Mouse (Mus musculus): ENCODE measurements around the gene Pcolce. TPM values are rescaled to one million over a fixed set of nuclear protein-coding genes. Genes with fewer than 3 reads are reported as not detected.

The Pcolce gene
- polyA plus RNA-seq, 1 experiment from 2014 or later = 49.2 TPM

- ATAC-seq (replicated peaks; ENCODE audit: low FRiP score) = no peak
- no peak for DNase-seq (ENCODE audit: low spot score)
- 55% methylated on average over 6 of the region's 6 CpGs for WGBS
Observed at GRCm38 (mm10) chr5:137561556-137561955, 52.0 kb downstream of the Pcolce start.

More at GRCm38 (mm10) chr5:137561556-137561955, 52.0 kb downstream of the Pcolce start:
- peaks cover 3% of the 10 kb centered on the region; the same call in 1 of the 2 replicates for H3K27me3 ChIP-seq (replicated peaks; ENCODE audit: control insufficient read depth, insufficient read depth, low read length)
- H3K4me1 ChIP-seq (replicated peaks; ENCODE audit: control insufficient read depth, insufficient read depth, low read length) = no peaks in the 10 kb centered on the region
- no peak overlapping the region for H3K4me3 ChIP-seq (ENCODE audit: low read depth, low read length)
- no peak overlapping the region for H3K27ac ChIP-seq (ENCODE audit: low read depth, low read length)
- no peak overlapping the region for H3K4me2 ChIP-seq
- no peaks in the 10 kb centered on the region for H3K9me3 ChIP-seq (ENCODE audit: control insufficient read depth, low read length)
- no peak overlapping the region for H3K9ac ChIP-seq (ENCODE audit: low read depth, low read length)
- H3K36me3 ChIP-seq (ENCODE audit: control insufficient read depth, insufficient read depth, low read length) = no peaks in the 10 kb centered on the region

Other genes with a start within 250 kb of the Pcolce start
- 0.39 and 0.49 TPM in 2 replicates for gene Zan, start 136.7 kb downstream of the Pcolce start, polyA plus RNA-seq (2014; fragmentation: Nextera tagmentation; extraction: Ambion mirVana)
- 61.4 and 70.6 TPM in 2 replicates for gene Pop7, start 111.3 kb downstream of the Pcolce start, polyA plus RNA-seq (2014; fragmentation: Nextera tagmentation; extraction: Ambion mirVana)
- gene Gigyf1, start 95.2 kb downstream of the Pcolce start, polyA plus RNA-seq (2014; fragmentation: Nextera tagmentation; extraction: Ambion mirVana) = 7.0 and 9.0 TPM in 2 replicates
- 4.6 and 7.8 TPM in 2 replicates for gene Epo, start 80.5 kb downstream of the Pcolce start, polyA plus RNA-seq (2014; fragmentation: Nextera tagmentation; extraction: Ambion mirVana)
- 306 and 319 TPM in 2 replicates for gene Gnb2, start 80.3 kb downstream of the Pcolce start, polyA plus RNA-seq (2014; fragmentation: Nextera tagmentation; extraction: Ambion mirVana)
- gene Actl6b, start 60.3 kb downstream of the Pcolce start, polyA plus RNA-seq (2014; fragmentation: Nextera tagmentation; extraction: Ambion mirVana) = 0.70 and 0.79 TPM in 2 replicates
- 60.5 and 65.4 TPM in 2 replicates for gene Tfr2, start 43.9 kb downstream of the Pcolce start, polyA plus RNA-seq (2014; fragmentation: Nextera tagmentation; extraction: Ambion mirVana)
- 58.5 and 59.7 TPM in 2 replicates for gene Mospd3, start 12.7 kb downstream of the Pcolce start, polyA plus RNA-seq (2014; fragmentation: Nextera tagmentation; extraction: Ambion mirVana)
- 0.18 TPM in 1 of 2 replicates, not detected in the other for gene Fbxo24, start 15.2 kb upstream of the Pcolce start, polyA plus RNA-seq (2014; fragmentation: Nextera tagmentation; extraction: Ambion mirVana)
- 46.6 and 54.5 TPM in 2 replicates for gene Lrch4, start 15.3 kb upstream of the Pcolce start, polyA plus RNA-seq (2014; fragmentation: Nextera tagmentation; extraction: Ambion mirVana)
- gene Gm20605, start 15.4 kb upstream of the Pcolce start, polyA plus RNA-seq (2014; fragmentation: Nextera tagmentation; extraction: Ambion mirVana) = 11.6 and 13.2 TPM in 2 replicates
- 7.1 and 11.9 TPM in 2 replicates for gene Sap25, start 27.6 kb upstream of the Pcolce start, polyA plus RNA-seq (2014; fragmentation: Nextera tagmentation; extraction: Ambion mirVana)
- 0.12 and 0.49 TPM in 2 replicates for gene Irs3, start 31.9 kb upstream of the Pcolce start, polyA plus RNA-seq (2014; fragmentation: Nextera tagmentation; extraction: Ambion mirVana)
- gene Agfg2, start 70.9 kb upstream of the Pcolce start, polyA plus RNA-seq (2014; fragmentation: Nextera tagmentation; extraction: Ambion mirVana) = 29.3 and 32.4 TPM in 2 replicates
- 0.39 and 0.43 TPM in 2 replicates for gene Nyap1, start 127.8 kb upstream of the Pcolce start, polyA plus RNA-seq (2014; fragmentation: Nextera tagmentation; extraction: Ambion mirVana)
- gene Tsc22d4, start 131.9 kb upstream of the Pcolce start, polyA plus RNA-seq (2014; fragmentation: Nextera tagmentation; extraction: Ambion mirVana) = 129 and 134 TPM in 2 replicates
- gene Ppp1r35, start 165.1 kb upstream of the Pcolce start, polyA plus RNA-seq (2014; fragmentation: Nextera tagmentation; extraction: Ambion mirVana) = 49.4 and 55.0 TPM in 2 replicates
- gene Mepce, start 173.9 kb upstream of the Pcolce start, polyA plus RNA-seq (2014; fragmentation: Nextera tagmentation; extraction: Ambion mirVana) = 9.3 and 11.1 TPM in 2 replicates
- 10.2 and 13.1 TPM in 2 replicates for gene Zcwpw1, start 174.0 kb upstream of the Pcolce start, polyA plus RNA-seq (2014; fragmentation: Nextera tagmentation; extraction: Ambion mirVana)
- 1.3 and 1.5 TPM in 2 replicates for gene Pilra, start 222.5 kb upstream of the Pcolce start, polyA plus RNA-seq (2014; fragmentation: Nextera tagmentation; extraction: Ambion mirVana)
- 1.5 and 1.6 TPM in 2 replicates for gene Pilrb1, start 244.3 kb upstream of the Pcolce start, polyA plus RNA-seq (2014; fragmentation: Nextera tagmentation; extraction: Ambion mirVana)

Data from liver, embryonic 11.5 days (tissue).